Mouse (Mus musculus) kidney, postnatal 25 days (tissue): Measurements from ENCODE around the gene Hnrnph3.
"Not testable (repeated sequence)": the region's sequence is repeated elsewhere in the genome, so short reads cannot be mapped to it uniquely, and the experiment has no call there.

Source experiments
- DNase-seq, 2 experiments: peaks; one replicate each; pipeline ENCODE4 v3.0.0; 2021; ENCODE audit warnings: mixed read lengths in 2 of 2

The Hnrnph3 gene

GRCm38 (mm10) chr10:63023749-63024579, at the start of gene Hnrnph3, which contains the start of gene Pbld2:
Gene Hnrnph3, minus strand, starts transcription at chr10:63024217.
Gene Pbld2, plus strand, starts transcription at chr10:63024315.
- peak; percentile 98 to 99 for DNase-seq

- DNase-seq = peak; percentile 89
Observed at GRCm38 (mm10) chr10:63065988-63066387, 42.0 kb upstream of the Hnrnph3 start.

GRCm38 (mm10) chr10:63065561-63065960, 41.5 kb upstream of the Hnrnph3 start:
- DNase-seq = peak in 1 of 2 experiments; percentile 18

- peak; percentile 45 to 69 for DNase-seq
Observed at GRCm38 (mm10) chr10:63064516-63064915, 40.5 kb upstream of the Hnrnph3 start.

GRCm38 (mm10) chr10:63063365-63063764, 39.3 kb upstream of the Hnrnph3 start:
- DNase-seq = no peak

- peak; percentile 84 to 90 for DNase-seq
Observed at GRCm38 (mm10) chr10:63062696-63063095, 38.7 kb upstream of the Hnrnph3 start.

- peak; percentile 52 to 58 for DNase-seq
Observed at GRCm38 (mm10) chr10:63061266-63061665, 37.2 kb upstream of the Hnrnph3 start.

GRCm38 (mm10) chr10:63060406-63060805, 36.4 kb upstream of the Hnrnph3 start:
- peak; percentile 86 to 91 for DNase-seq

GRCm38 (mm10) chr10:63059862-63060261, 35.8 kb upstream of the Hnrnph3 start, which contains the start of gene Pbld1:
Gene Pbld1, plus strand, starts transcription at chr10:63060162.
- no peak for DNase-seq

- peak; percentile 68 to 87 for DNase-seq
Observed at GRCm38 (mm10) chr10:63056966-63057750, 33.1 kb upstream of the Hnrnph3 start.

- DNase-seq = no peak
Observed at GRCm38 (mm10) chr10:63054586-63054985, 30.6 kb upstream of the Hnrnph3 start.

GRCm38 (mm10) chr10:63054071-63054470, 30.1 kb upstream of the Hnrnph3 start:
- DNase-seq = not testable (repeated sequence)

- no peak for DNase-seq
Observed at GRCm38 (mm10) chr10:63053007-63053406, 29.0 kb upstream of the Hnrnph3 start.

- DNase-seq = no peak
Observed at GRCm38 (mm10) chr10:63052011-63052410, 28.0 kb upstream of the Hnrnph3 start.

GRCm38 (mm10) chr10:63051267-63051666, 27.2 kb upstream of the Hnrnph3 start:
- DNase-seq = no peak

GRCm38 (mm10) chr10:63049106-63049505, 25.1 kb upstream of the Hnrnph3 start:
- DNase-seq = peak; percentile 42 to 64

- DNase-seq = no peak
Observed at GRCm38 (mm10) chr10:63047751-63048150, 23.7 kb upstream of the Hnrnph3 start.

- DNase-seq = no peak
Observed at GRCm38 (mm10) chr10:63043154-63043553, 19.1 kb upstream of the Hnrnph3 start.

GRCm38 (mm10) chr10:63039867-63040628, 16.0 kb upstream of the Hnrnph3 start:
- peak; percentile 25 to 63 for DNase-seq

- DNase-seq = peak; percentile 35 to 60
Observed at GRCm38 (mm10) chr10:63038571-63039320, 14.7 kb upstream of the Hnrnph3 start.

- DNase-seq = no peak
Observed at GRCm38 (mm10) chr10:63032956-63033355, 8.9 kb upstream of the Hnrnph3 start.

- DNase-seq = no peak
Observed at GRCm38 (mm10) chr10:63032267-63032666, 8.2 kb upstream of the Hnrnph3 start.
